Mouse (Mus musculus): ENCODE results near the gene Dlec1. TPM values are rescaled to one million over a fixed set of nuclear protein-coding genes. Genes with fewer than 3 reads are reported as not detected.

Gene Dlec1
- polyA plus RNA-seq, 1 experiment from 2014 or later: 0.05 TPM

GRCm38 (mm10) chr9:119064296-119064695 lies 38.0 kb upstream of the Dlec1 start:
- Histone ChIP-seq H3K27me3 (ENCODE audit: insufficient read depth, low read length) (no peaks in the 10 kb centered on the region), H3K36me3 (replicated peaks; ENCODE audit: insufficient read depth, low read length) (no peaks in the 10 kb centered on the region), H3K9me3 (ENCODE audit: low read length) (no peaks in the 10 kb centered on the region), H3K4me3 (ENCODE audit: low read depth, low read length) (no peak overlapping the region), H3K4me2 (ENCODE audit: low read depth, low read length) (no peak overlapping the region; the same call in 1 of the 2 replicates), H3K4me1 (ENCODE audit: insufficient read depth) (peaks cover 7% of the 10 kb centered on the region), H3K9ac (replicated peaks) (no peak overlapping the region; the same call in 1 of the 2 replicates), H3K27ac (ENCODE audit: low read depth) (no peak overlapping the region)
- ATAC-seq (no peak), DNase-seq (no peak)
- TF ChIP-seq CTCF (IDR thresholded peaks at IDR 0.05; ENCODE audit: low read depth) (no peak), EP300 (IDR thresholded peaks at IDR 0.05; ENCODE audit: low read depth) (no peak)
- 35% methylated on average over 4 of the region's 4 CpGs for WGBS (ENCODE audit: insufficient replicate concordance)

- Histone ChIP-seq H3K9ac (replicated peaks) (no peak overlapping the region), H3K9me3 (ENCODE audit: low read length) (no peaks in the 10 kb centered on the region), H3K4me1 (ENCODE audit: insufficient read depth) (peaks cover 7% of the 10 kb centered on the region), H3K27me3 (ENCODE audit: insufficient read depth, low read length) (no peaks in the 10 kb centered on the region), H3K4me2 (ENCODE audit: low read depth, low read length) (no peak overlapping the region), H3K4me3 (ENCODE audit: low read depth, low read length) (no peak overlapping the region), H3K27ac (ENCODE audit: low read depth) (no peak overlapping the region), H3K36me3 (replicated peaks; ENCODE audit: insufficient read depth, low read length) (no peaks in the 10 kb centered on the region)
- WGBS (ENCODE audit: insufficient replicate concordance): 5% methylated on average over 6 of the region's 6 CpGs
- peak; percentile 76 for DNase-seq
- TF ChIP-seq EP300 (IDR thresholded peaks at IDR 0.05; ENCODE audit: low read depth) (no peak), CTCF (IDR thresholded peaks at IDR 0.05; ENCODE audit: low read depth) (peak; percentile 89)
- peak; percentile 17; the same call in 1 of the 2 replicates for ATAC-seq
Measured at GRCm38 (mm10) chr9:119067601-119068000, 34.7 kb upstream of the Dlec1 start.

GRCm38 (mm10) chr9:119068266-119068665 lies 34.0 kb upstream of the Dlec1 start:
- ATAC-seq: no peak
- Histone ChIP-seq H3K36me3 (replicated peaks; ENCODE audit: insufficient read depth, low read length) (no peaks in the 10 kb centered on the region), H3K4me2 (ENCODE audit: low read depth, low read length) (no peak overlapping the region), H3K9me3 (ENCODE audit: low read length) (no peaks in the 10 kb centered on the region), H3K4me1 (ENCODE audit: insufficient read depth) (peaks cover 7% of the 10 kb centered on the region; the same call in 1 of the 2 replicates), H3K27me3 (ENCODE audit: insufficient read depth, low read length) (no peaks in the 10 kb centered on the region), H3K9ac (replicated peaks) (no peak overlapping the region), H3K4me3 (ENCODE audit: low read depth, low read length) (no peak overlapping the region), H3K27ac (ENCODE audit: low read depth) (no peak overlapping the region)
- TF ChIP-seq EP300 (IDR thresholded peaks at IDR 0.05; ENCODE audit: low read depth) (no peak), CTCF (IDR thresholded peaks at IDR 0.05; ENCODE audit: low read depth) (no peak)
- 86% methylated on average over 10 of the region's 11 CpGs for WGBS (ENCODE audit: insufficient replicate concordance)
- no peak for DNase-seq

- H3K9me3 ChIP-seq (ENCODE audit: low read length): no peaks in the 10 kb centered on the region
- no peaks in the 10 kb centered on the region for H3K27me3 ChIP-seq (ENCODE audit: insufficient read depth, low read length)
- no peak overlapping the region for H3K9ac ChIP-seq (replicated peaks)
- H3K27ac ChIP-seq (ENCODE audit: low read depth): no peak overlapping the region
- ATAC-seq: no peak
- no peak for DNase-seq
- WGBS (ENCODE audit: insufficient replicate concordance): 75% methylated on average over 13 of the region's 13 CpGs
- no peak overlapping the region for H3K4me2 ChIP-seq (ENCODE audit: low read depth, low read length)
- H3K4me1 ChIP-seq (ENCODE audit: insufficient read depth): no peaks in the 10 kb centered on the region
- TF ChIP-seq CTCF (IDR thresholded peaks at IDR 0.05; ENCODE audit: low read depth): no peak
- no peak for TF ChIP-seq EP300 (IDR thresholded peaks at IDR 0.05; ENCODE audit: low read depth)
- H3K36me3 ChIP-seq (replicated peaks; ENCODE audit: insufficient read depth, low read length): no peaks in the 10 kb centered on the region
- no peak overlapping the region for H3K4me3 ChIP-seq (ENCODE audit: low read depth, low read length)
Measured at GRCm38 (mm10) chr9:119070173-119070825, 32.0 kb upstream of the Dlec1 start.

- H3K4me2 ChIP-seq (ENCODE audit: low read depth, low read length): no peak overlapping the region
- H3K4me1 ChIP-seq (ENCODE audit: insufficient read depth): no peaks in the 10 kb centered on the region; the same call in 1 of the 2 replicates
- 73% methylated on average over 9 of the region's 9 CpGs for WGBS (ENCODE audit: insufficient replicate concordance)
- H3K27ac ChIP-seq (ENCODE audit: low read depth): no peak overlapping the region
- H3K9me3 ChIP-seq (ENCODE audit: low read length): no peaks in the 10 kb centered on the region
- H3K27me3 ChIP-seq (ENCODE audit: insufficient read depth, low read length): no peaks in the 10 kb centered on the region
- no peaks in the 10 kb centered on the region for H3K36me3 ChIP-seq (replicated peaks; ENCODE audit: insufficient read depth, low read length)
- TF ChIP-seq EP300 (IDR thresholded peaks at IDR 0.05; ENCODE audit: low read depth): no peak
- no peak for TF ChIP-seq CTCF (IDR thresholded peaks at IDR 0.05; ENCODE audit: low read depth)
- no peak overlapping the region for H3K9ac ChIP-seq (replicated peaks)
- ATAC-seq (no peak), DNase-seq (no peak)
- H3K4me3 ChIP-seq (ENCODE audit: low read depth, low read length): no peak overlapping the region
Measured at GRCm38 (mm10) chr9:119071786-119072185, 30.5 kb upstream of the Dlec1 start.

- H3K27ac ChIP-seq (ENCODE audit: low read depth): no peak overlapping the region
- H3K9me3 ChIP-seq (ENCODE audit: low read length): no peaks in the 10 kb centered on the region
- ATAC-seq (no peak), DNase-seq (no peak)
- H3K9ac ChIP-seq (replicated peaks): no peak overlapping the region
- TF ChIP-seq EP300 (IDR thresholded peaks at IDR 0.05; ENCODE audit: low read depth) (no peak), CTCF (IDR thresholded peaks at IDR 0.05; ENCODE audit: low read depth) (no peak)
- H3K4me1 ChIP-seq (ENCODE audit: insufficient read depth): no peaks in the 10 kb centered on the region; the same call in 1 of the 2 replicates
- no peak overlapping the region for H3K4me2 ChIP-seq (ENCODE audit: low read depth, low read length)
- H3K4me3 ChIP-seq (ENCODE audit: low read depth, low read length): no peak overlapping the region
- WGBS (ENCODE audit: insufficient replicate concordance): 77% methylated on average over 15 of the region's 15 CpGs
- H3K36me3 ChIP-seq (replicated peaks; ENCODE audit: insufficient read depth, low read length): no peaks in the 10 kb centered on the region
- no peaks in the 10 kb centered on the region for H3K27me3 ChIP-seq (ENCODE audit: insufficient read depth, low read length)
Measured at GRCm38 (mm10) chr9:119073184-119073895, 28.9 kb upstream of the Dlec1 start.
